Mouse (Mus musculus): Measurements from ENCODE around the gene Fbxl12. TPM values are rescaled to one million over a fixed set of nuclear protein-coding genes. Genes with fewer than 3 reads are reported as not detected.

The Fbxl12 gene
- polyA plus RNA-seq, 1 experiment from 2014 or later, result 7.4 TPM

GRCm38 (mm10) chr9:20682389-20682722, 37.8 kb upstream of the Fbxl12 start:
- Histone ChIP-seq H3K9me3 (ENCODE audit: control insufficient read depth) (no peaks in the 10 kb centered on the region), H3K27me3 (replicated peaks; ENCODE audit: control insufficient read depth, insufficient read depth, low read length) (no peaks in the 10 kb centered on the region), H3K4me1 (replicated peaks; ENCODE audit: control insufficient read depth, insufficient read depth, low read length) (no peaks in the 10 kb centered on the region), H3K4me3 (ENCODE audit: low read depth, low read length) (no peak overlapping the region), H3K27ac (ENCODE audit: low read depth, low read length) (no peak overlapping the region), H3K36me3 (ENCODE audit: control insufficient read depth, insufficient read depth) (no peaks in the 10 kb centered on the region), H3K9ac (ENCODE audit: low read depth, low read length) (no peak overlapping the region), H3K4me2 (replicated peaks; ENCODE audit: low read depth) (no peak overlapping the region)
- TF ChIP-seq CTCF (IDR thresholded peaks at IDR 0.05; ENCODE audit: low read depth), result no peak
- no peak for ATAC-seq
- WGBS, result 69% methylated on average over 2 of the region's 2 CpGs

DNA sequence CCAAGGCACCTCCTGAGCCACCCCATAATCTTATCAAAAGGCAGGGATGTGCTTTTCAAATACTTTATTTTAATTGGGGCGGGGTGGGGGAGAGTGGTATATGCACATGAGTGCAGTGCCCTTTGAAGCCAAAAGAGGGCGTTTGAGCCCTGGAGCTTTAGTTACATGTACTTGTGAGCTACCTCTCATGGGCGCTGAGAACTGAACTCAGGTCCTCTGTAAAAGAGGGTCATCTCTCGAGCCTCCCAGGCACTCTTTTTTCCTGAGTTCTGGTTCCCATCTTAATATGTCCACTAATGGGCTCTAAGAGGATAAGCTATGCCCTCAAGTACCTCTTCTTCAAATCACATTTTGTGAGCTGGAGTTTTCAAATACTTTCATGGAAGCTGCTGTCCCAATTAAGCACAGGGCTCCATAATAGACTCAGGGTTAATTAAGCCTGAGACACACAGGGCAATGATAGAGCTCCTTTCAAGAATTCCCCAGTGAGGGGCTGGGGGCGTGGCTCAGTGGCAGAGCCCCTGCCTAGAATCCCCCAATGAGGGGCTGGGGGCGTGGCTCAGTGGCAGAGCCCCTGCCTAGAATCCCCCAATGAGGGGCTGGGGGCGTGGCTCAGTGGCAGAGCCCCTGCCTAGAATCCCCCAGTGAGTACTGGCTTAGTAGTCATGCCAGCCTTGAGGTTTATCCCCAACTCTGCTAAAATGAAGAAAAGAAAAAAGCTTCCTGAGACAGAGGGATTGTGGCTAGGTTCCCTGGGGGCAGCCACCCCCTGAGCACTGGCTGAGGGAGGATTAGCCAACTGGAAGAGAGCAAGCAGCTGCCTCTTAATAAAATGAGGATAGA, 37.2 kb upstream of the Fbxl12 start:
- no peak for TF ChIP-seq CTCF (IDR thresholded peaks at IDR 0.05; ENCODE audit: low read depth)
- no peak for ATAC-seq

DNA sequence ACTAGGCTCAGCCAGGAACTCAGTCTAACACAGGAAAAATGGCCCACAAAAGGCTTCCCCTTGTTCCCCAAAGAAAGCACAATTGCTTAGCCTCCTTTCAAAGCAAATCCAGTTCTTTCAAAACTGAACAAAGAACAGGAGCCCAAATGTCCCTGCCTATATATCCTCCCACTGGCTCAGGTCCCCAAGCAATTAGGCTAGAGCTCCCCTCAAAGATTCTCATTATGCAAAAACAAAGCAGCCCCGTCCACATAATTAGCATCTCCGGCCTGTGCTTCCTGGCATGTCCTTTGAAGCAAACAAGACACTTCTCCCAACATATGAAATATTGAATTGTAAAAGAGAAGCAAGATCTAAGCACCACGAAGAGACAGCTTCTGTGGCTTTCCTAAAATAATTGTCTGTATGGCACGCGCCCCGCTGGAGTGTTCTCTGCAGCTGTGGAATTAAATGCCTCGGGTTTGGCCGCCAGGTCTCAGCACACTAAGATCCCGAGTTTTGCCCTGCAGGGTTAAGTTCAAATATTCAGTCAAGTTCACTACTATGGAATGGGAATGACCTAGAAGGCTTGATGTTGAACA, 35.9 kb upstream of the Fbxl12 start:
- Histone ChIP-seq H3K4me2 (replicated peaks; ENCODE audit: low read depth) (no peak overlapping the region), H3K27ac (ENCODE audit: low read depth, low read length) (no peak overlapping the region), H3K9ac (ENCODE audit: low read depth, low read length) (no peak overlapping the region), H3K9me3 (ENCODE audit: control insufficient read depth) (no peaks in the 10 kb centered on the region), H3K4me1 (replicated peaks; ENCODE audit: control insufficient read depth, insufficient read depth, low read length) (no peaks in the 10 kb centered on the region), H3K36me3 (ENCODE audit: control insufficient read depth, insufficient read depth) (no peaks in the 10 kb centered on the region), H3K27me3 (replicated peaks; ENCODE audit: control insufficient read depth, insufficient read depth, low read length) (no peaks in the 10 kb centered on the region), H3K4me3 (ENCODE audit: low read depth, low read length) (no peak overlapping the region)
- ATAC-seq, result no peak
- 82% methylated on average over 9 of the region's 9 CpGs for WGBS
- no peak for TF ChIP-seq CTCF (IDR thresholded peaks at IDR 0.05; ENCODE audit: low read depth)

More for the DNA sequence above, 37.2 kb upstream of the Fbxl12 start:
- Histone ChIP-seq H3K27me3 (replicated peaks; ENCODE audit: control insufficient read depth, insufficient read depth, low read length) (no peaks in the 10 kb centered on the region), H3K4me3 (ENCODE audit: low read depth, low read length) (no peak overlapping the region), H3K9ac (ENCODE audit: low read depth, low read length) (no peak overlapping the region), H3K4me2 (replicated peaks; ENCODE audit: low read depth) (no peak overlapping the region), H3K9me3 (ENCODE audit: control insufficient read depth) (no peaks in the 10 kb centered on the region), H3K36me3 (ENCODE audit: control insufficient read depth, insufficient read depth) (no peaks in the 10 kb centered on the region), H3K27ac (ENCODE audit: low read depth, low read length) (no peak overlapping the region), H3K4me1 (replicated peaks; ENCODE audit: control insufficient read depth, insufficient read depth, low read length) (no peaks in the 10 kb centered on the region)
- 56% methylated on average over 6 of the region's 7 CpGs for WGBS

DNA sequence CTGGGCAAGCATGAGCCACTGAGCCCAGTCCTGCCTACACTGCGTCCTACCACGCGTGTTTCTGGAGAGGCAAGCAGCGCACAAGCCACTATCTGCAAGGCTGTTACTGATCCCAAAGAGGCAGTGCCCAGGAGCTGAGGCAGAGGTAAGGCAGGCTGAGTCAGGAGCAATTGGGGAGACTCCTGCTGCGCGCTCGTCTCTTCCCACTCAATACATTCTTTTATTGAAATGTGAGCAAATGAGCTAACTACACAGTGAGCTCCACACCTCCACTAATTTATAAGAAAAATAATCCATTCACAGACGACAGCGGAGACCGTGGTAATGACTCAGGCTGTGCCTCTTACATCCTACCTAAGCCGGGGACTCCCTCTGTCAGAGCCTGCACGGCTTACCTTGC, 33.3 kb upstream of the Fbxl12 start:
- H3K36me3 ChIP-seq (ENCODE audit: control insufficient read depth, insufficient read depth), result no peaks in the 10 kb centered on the region
- ATAC-seq, result no peak
- no peak overlapping the region for H3K4me2 ChIP-seq (replicated peaks; ENCODE audit: low read depth)
- H3K27ac ChIP-seq (ENCODE audit: low read depth, low read length), result no peak overlapping the region
- H3K9me3 ChIP-seq (ENCODE audit: control insufficient read depth), result no peaks in the 10 kb centered on the region
- no peak overlapping the region for H3K4me3 ChIP-seq (ENCODE audit: low read depth, low read length)
- TF ChIP-seq CTCF (IDR thresholded peaks at IDR 0.05; ENCODE audit: low read depth), result no peak
- no peaks in the 10 kb centered on the region for H3K27me3 ChIP-seq (replicated peaks; ENCODE audit: control insufficient read depth, insufficient read depth, low read length)
- WGBS, result 88% methylated on average over 12 of the region's 12 CpGs
- H3K9ac ChIP-seq (ENCODE audit: low read depth, low read length), result no peak overlapping the region
- no peaks in the 10 kb centered on the region for H3K4me1 ChIP-seq (replicated peaks; ENCODE audit: control insufficient read depth, insufficient read depth, low read length)

DNA sequence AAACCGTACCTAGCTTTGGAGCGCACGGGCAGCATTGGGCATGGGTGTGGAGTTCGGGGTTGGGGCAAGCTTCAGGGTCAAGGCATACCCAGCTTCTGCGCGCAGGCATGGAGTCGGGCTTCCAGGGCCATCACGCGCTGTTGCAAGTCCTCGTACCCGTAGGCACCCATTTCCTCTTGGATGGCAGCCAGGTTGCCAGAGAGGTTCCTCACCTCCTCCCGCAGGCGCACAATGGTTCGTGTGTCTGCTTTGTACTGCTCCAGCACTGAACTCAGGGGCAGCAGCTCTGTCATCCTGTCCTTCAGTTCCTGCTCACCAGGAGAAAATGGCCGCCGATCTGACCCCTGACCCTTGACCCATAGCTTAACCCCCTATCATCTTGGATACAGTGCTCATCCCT, 27.5 kb upstream of the Fbxl12 start:
- H3K27ac ChIP-seq (ENCODE audit: low read depth, low read length), result no peak overlapping the region
- no peak for ATAC-seq
- 77% methylated on average over 16 of the region's 16 CpGs for WGBS

DNA sequence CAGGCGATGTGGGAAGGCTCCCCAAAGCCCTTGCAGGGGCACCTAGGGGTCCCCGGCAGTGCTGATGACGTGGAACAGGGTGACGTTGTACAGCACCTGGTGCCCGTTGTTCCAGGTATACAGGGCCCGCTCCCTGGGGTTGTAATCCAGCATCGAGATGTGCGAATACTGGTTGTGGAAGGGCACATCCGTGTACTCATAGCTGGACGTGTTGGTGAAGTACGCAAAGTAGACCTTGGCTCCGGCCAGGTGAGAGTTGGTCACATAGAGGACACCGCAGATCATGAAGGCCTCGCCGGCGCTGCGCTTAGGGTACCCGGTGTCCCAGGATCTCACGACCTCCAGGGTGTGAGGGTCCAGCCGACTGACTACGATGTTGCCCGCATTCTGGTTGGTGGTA, 23.5 kb upstream of the Fbxl12 start:
- H3K9ac ChIP-seq (ENCODE audit: low read depth, low read length), result no peak overlapping the region
- no peak for ATAC-seq
- H3K9me3 ChIP-seq (ENCODE audit: control insufficient read depth), result no peaks in the 10 kb centered on the region
- H3K4me2 ChIP-seq (replicated peaks; ENCODE audit: low read depth), result no peak overlapping the region
- H3K4me1 ChIP-seq (replicated peaks; ENCODE audit: control insufficient read depth, insufficient read depth, low read length), result no peaks in the 10 kb centered on the region
- peaks cover 18% of the 10 kb centered on the region for H3K36me3 ChIP-seq (ENCODE audit: control insufficient read depth, insufficient read depth)
- H3K27me3 ChIP-seq (replicated peaks; ENCODE audit: control insufficient read depth, insufficient read depth, low read length), result no peaks in the 10 kb centered on the region
- no peak for TF ChIP-seq CTCF (IDR thresholded peaks at IDR 0.05; ENCODE audit: low read depth)
- H3K4me3 ChIP-seq (ENCODE audit: low read depth, low read length), result no peak overlapping the region
- no peak overlapping the region for H3K27ac ChIP-seq (ENCODE audit: low read depth, low read length)
- WGBS, result 92% methylated on average over 22 of the region's 22 CpGs

More for the DNA sequence above, 27.5 kb upstream of the Fbxl12 start:
- Histone ChIP-seq H3K4me1 (replicated peaks; ENCODE audit: control insufficient read depth, insufficient read depth, low read length) (no peaks in the 10 kb centered on the region), H3K4me2 (replicated peaks; ENCODE audit: low read depth) (no peak overlapping the region), H3K9me3 (ENCODE audit: control insufficient read depth) (no peaks in the 10 kb centered on the region), H3K36me3 (ENCODE audit: control insufficient read depth, insufficient read depth) (no peaks in the 10 kb centered on the region), H3K4me3 (ENCODE audit: low read depth, low read length) (no peak overlapping the region), H3K9ac (ENCODE audit: low read depth, low read length) (no peak overlapping the region), H3K27me3 (replicated peaks; ENCODE audit: control insufficient read depth, insufficient read depth, low read length) (no peaks in the 10 kb centered on the region)
- no peak for TF ChIP-seq CTCF (IDR thresholded peaks at IDR 0.05; ENCODE audit: low read depth)
